Mouse (Mus musculus): ENCODE data around the gene Entpd5. TPM values are rescaled to one million over a fixed set of nuclear protein-coding genes. Genes with fewer than 3 reads are reported as not detected.
"Not testable (repeated sequence)": the region's sequence is repeated elsewhere in the genome, so short reads cannot be mapped to it uniquely, and the experiment has no call there.

Entpd5 gene
- polyA plus RNA-seq, 1 experiment from 2014 or later: 44.8 TPM

DNA sequence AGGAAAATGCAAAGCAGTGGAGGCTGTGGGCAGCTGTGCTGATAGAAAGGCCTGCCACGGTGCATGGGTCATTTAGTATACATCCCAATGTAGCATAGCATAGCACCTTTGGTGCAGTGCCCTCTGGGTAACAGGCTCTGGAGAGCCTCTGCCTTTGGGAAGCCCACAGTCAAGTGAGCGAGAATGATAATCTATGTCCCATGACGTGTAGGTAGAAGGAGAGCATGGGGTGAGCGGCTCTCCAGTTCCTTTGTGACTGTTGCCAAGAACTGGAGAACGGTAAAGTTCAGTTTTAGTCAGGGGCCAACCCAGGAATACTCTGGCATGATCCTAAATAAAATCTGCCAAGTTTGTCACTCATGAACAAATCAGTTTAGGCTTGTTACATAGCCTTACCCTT is 37.2 kb downstream of the Entpd5 start:
- WGBS: 91% methylated on average over 5 of the region's 5 CpGs
- H3K27ac ChIP-seq (replicated peaks): no peak overlapping the region
- H3K27me3 ChIP-seq (ENCODE audit: control insufficient read depth, insufficient read depth, low read length): no peaks in the 10 kb centered on the region
- no peaks in the 10 kb centered on the region for H3K9me3 ChIP-seq (ENCODE audit: control insufficient read depth, low read length)
- H3K9ac ChIP-seq (ENCODE audit: low read length): no peak overlapping the region
- peaks cover 20% of the 10 kb centered on the region for H3K36me3 ChIP-seq (ENCODE audit: control insufficient read depth, insufficient read depth, low read length)
- no peak for ATAC-seq (ENCODE audit: low FRiP score, low TSS enrichment)
- no peak for DNase-seq (ENCODE audit: low spot score)
- H3K4me3 ChIP-seq (ENCODE audit: low read depth, low read length): no peak overlapping the region
- H3K4me1 ChIP-seq (replicated peaks; ENCODE audit: control insufficient read depth, insufficient read depth): no peaks in the 10 kb centered on the region
- no peak for TF ChIP-seq EP300 (optimal IDR thresholded peaks at IDR 0.05)
- TF ChIP-seq CTCF (IDR thresholded peaks at IDR 0.05; ENCODE audit: low read depth): no peak
- no peak overlapping the region for H3K4me2 ChIP-seq (replicated peaks; ENCODE audit: low read depth)

DNA sequence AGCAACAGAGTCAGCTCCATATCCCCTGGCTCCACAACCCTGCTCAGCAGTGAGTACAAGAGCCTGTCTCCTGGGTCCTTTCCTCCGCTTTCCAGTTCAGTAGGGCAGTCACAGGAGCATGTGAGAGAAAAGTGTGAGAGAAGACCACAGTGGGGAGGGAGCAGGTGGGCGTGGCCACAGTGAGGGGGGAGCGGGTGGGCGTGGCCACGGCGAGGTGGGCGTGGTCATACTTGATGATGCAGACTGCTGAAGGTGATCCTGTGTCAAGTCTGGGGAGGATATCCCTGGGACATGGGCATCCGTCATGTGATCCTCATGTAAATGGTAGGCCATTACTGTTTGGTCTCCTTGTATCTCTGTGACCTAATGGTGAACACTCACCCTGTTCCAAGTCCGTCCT is 41.9 kb downstream of the Entpd5 start:
- no peaks in the 10 kb centered on the region for H3K4me1 ChIP-seq (replicated peaks; ENCODE audit: control insufficient read depth, insufficient read depth)
- 62% methylated on average over 9 of the region's 9 CpGs for WGBS
- ATAC-seq (ENCODE audit: low FRiP score, low TSS enrichment) (no peak), DNase-seq (ENCODE audit: low spot score) (no peak)
- TF ChIP-seq EP300 (optimal IDR thresholded peaks at IDR 0.05) (no peak), CTCF (IDR thresholded peaks at IDR 0.05; ENCODE audit: low read depth) (no peak)
- no peaks in the 10 kb centered on the region for H3K27me3 ChIP-seq (ENCODE audit: control insufficient read depth, insufficient read depth, low read length)
- H3K27ac ChIP-seq (replicated peaks): no peak overlapping the region
- H3K36me3 ChIP-seq (ENCODE audit: control insufficient read depth, insufficient read depth, low read length): peaks cover 13% of the 10 kb centered on the region; the same call in 1 of the 2 replicates
- no peak overlapping the region for H3K4me2 ChIP-seq (replicated peaks; ENCODE audit: low read depth)
- H3K4me3 ChIP-seq (ENCODE audit: low read depth, low read length): no peak overlapping the region
- H3K9ac ChIP-seq (ENCODE audit: low read length): no peak overlapping the region
- H3K9me3 ChIP-seq (ENCODE audit: control insufficient read depth, low read length): no peaks in the 10 kb centered on the region

DNA sequence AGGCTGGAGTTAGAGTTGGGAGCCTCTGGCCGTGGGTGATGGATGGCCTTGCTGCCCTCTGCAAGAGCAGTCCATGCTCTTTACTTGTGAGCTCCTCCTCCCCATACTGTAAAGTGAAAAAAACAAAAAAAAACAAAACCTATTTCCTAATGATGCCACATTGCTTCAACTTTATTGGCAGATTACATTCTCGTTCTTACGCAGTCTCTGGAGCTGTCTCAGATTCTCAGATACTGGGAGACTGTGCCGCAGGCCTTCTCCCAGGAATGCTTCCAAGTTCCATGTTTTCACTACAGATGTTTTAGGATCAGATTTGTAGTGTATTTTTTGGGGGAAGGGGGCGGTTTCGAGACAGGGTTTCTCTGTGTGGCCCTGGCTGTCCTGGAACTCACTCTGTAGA is 43.7 kb downstream of the Entpd5 start:
- TF ChIP-seq EP300 (optimal IDR thresholded peaks at IDR 0.05) (no peak), CTCF (IDR thresholded peaks at IDR 0.05; ENCODE audit: low read depth) (no peak)
- Histone ChIP-seq H3K4me2 (replicated peaks; ENCODE audit: low read depth) (no peak overlapping the region), H3K36me3 (ENCODE audit: control insufficient read depth, insufficient read depth, low read length) (peaks cover 4% of the 10 kb centered on the region; the same call in 1 of the 2 replicates), H3K9me3 (ENCODE audit: control insufficient read depth, low read length) (no peaks in the 10 kb centered on the region), H3K27me3 (ENCODE audit: control insufficient read depth, insufficient read depth, low read length) (no peaks in the 10 kb centered on the region), H3K4me1 (replicated peaks; ENCODE audit: control insufficient read depth, insufficient read depth) (no peaks in the 10 kb centered on the region), H3K9ac (ENCODE audit: low read length) (no peak overlapping the region), H3K4me3 (ENCODE audit: low read depth, low read length) (no peak overlapping the region), H3K27ac (replicated peaks) (no peak overlapping the region)
- DNase-seq (ENCODE audit: low spot score) (no peak), ATAC-seq (ENCODE audit: low FRiP score, low TSS enrichment) (no peak)
- 93% methylated on average over 6 of the region's 6 CpGs for WGBS

DNA sequence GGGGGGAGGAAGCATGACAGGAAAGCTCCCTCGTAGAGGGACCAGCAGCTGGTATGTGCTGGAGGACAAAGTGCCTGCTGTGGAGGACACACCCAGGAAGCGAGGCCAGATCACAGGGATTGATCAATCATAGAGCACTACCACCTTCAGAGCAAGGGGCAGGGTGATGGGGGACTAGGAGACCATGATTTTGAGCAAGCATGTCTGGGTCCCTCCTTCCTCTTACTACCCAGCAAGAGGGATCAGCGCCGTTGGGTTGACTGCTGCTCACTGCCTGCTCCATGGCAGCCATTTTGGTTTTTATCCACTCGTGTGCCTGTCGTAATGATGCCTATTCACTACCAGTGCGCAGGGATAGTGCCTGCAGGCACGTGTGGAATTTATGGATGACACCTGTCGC is 44.5 kb downstream of the Entpd5 start:
- WGBS: 79% methylated on average over 9 of the region's 9 CpGs
- no peak overlapping the region for H3K27ac ChIP-seq (replicated peaks)
- H3K27me3 ChIP-seq (ENCODE audit: control insufficient read depth, insufficient read depth, low read length): no peaks in the 10 kb centered on the region
- H3K4me3 ChIP-seq (ENCODE audit: low read depth, low read length): no peak overlapping the region
- H3K4me1 ChIP-seq (replicated peaks; ENCODE audit: control insufficient read depth, insufficient read depth): no peaks in the 10 kb centered on the region
- no peak for ATAC-seq (ENCODE audit: low FRiP score, low TSS enrichment)
- 0 out of 2 replicates have a peak, but pooled peaks cover 2% of the 10 kb centered on the region for H3K36me3 ChIP-seq (ENCODE audit: control insufficient read depth, insufficient read depth, low read length)
- H3K9me3 ChIP-seq (ENCODE audit: control insufficient read depth, low read length): no peaks in the 10 kb centered on the region
- no peak for DNase-seq (ENCODE audit: low spot score)
- H3K4me2 ChIP-seq (replicated peaks; ENCODE audit: low read depth): no peak overlapping the region
- no peak for TF ChIP-seq EP300 (optimal IDR thresholded peaks at IDR 0.05)
- TF ChIP-seq CTCF (IDR thresholded peaks at IDR 0.05; ENCODE audit: low read depth): no peak
- H3K9ac ChIP-seq (ENCODE audit: low read length): no peak overlapping the region

DNA sequence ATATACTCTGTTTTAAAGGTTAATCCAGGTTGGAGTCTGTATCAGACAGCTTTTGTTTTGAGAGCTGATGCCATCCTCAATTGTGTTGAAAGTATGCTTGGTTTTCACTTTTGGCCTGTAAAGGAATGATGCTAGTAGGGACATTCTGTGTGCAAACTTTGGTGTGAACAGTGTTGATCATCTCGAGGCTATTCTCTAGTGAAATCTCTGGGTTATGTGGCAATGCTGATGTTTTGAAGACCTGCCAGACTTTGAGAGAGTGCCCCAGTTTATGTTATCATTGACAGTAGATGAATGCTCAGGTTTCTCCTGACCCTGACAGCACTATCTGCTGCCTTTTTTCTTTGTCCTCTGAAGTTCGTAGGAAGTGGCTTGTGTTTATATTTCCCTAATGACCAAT is 46.0 kb downstream of the Entpd5 start:
- 32% methylated on average over 2 of the region's 2 CpGs for WGBS
- Histone ChIP-seq H3K4me3 (ENCODE audit: low read depth, low read length) (peak overlapping the region; percentile 92), H3K27ac (replicated peaks) (no peak overlapping the region), H3K4me1 (replicated peaks; ENCODE audit: control insufficient read depth, insufficient read depth) (no peaks in the 10 kb centered on the region), H3K4me2 (replicated peaks; ENCODE audit: low read depth) (peak overlapping the region; percentile 90), H3K27me3 (ENCODE audit: control insufficient read depth, insufficient read depth, low read length) (no peaks in the 10 kb centered on the region), H3K36me3 (ENCODE audit: control insufficient read depth, insufficient read depth, low read length) (no peaks in the 10 kb centered on the region), H3K9ac (ENCODE audit: low read length) (no peak overlapping the region), H3K9me3 (ENCODE audit: control insufficient read depth, low read length) (no peaks in the 10 kb centered on the region)
- TF ChIP-seq EP300 (optimal IDR thresholded peaks at IDR 0.05) (no peak), CTCF (IDR thresholded peaks at IDR 0.05; ENCODE audit: low read depth) (no peak)
- ATAC-seq (ENCODE audit: low FRiP score, low TSS enrichment): no peak
- DNase-seq (ENCODE audit: low spot score): no peak

DNA sequence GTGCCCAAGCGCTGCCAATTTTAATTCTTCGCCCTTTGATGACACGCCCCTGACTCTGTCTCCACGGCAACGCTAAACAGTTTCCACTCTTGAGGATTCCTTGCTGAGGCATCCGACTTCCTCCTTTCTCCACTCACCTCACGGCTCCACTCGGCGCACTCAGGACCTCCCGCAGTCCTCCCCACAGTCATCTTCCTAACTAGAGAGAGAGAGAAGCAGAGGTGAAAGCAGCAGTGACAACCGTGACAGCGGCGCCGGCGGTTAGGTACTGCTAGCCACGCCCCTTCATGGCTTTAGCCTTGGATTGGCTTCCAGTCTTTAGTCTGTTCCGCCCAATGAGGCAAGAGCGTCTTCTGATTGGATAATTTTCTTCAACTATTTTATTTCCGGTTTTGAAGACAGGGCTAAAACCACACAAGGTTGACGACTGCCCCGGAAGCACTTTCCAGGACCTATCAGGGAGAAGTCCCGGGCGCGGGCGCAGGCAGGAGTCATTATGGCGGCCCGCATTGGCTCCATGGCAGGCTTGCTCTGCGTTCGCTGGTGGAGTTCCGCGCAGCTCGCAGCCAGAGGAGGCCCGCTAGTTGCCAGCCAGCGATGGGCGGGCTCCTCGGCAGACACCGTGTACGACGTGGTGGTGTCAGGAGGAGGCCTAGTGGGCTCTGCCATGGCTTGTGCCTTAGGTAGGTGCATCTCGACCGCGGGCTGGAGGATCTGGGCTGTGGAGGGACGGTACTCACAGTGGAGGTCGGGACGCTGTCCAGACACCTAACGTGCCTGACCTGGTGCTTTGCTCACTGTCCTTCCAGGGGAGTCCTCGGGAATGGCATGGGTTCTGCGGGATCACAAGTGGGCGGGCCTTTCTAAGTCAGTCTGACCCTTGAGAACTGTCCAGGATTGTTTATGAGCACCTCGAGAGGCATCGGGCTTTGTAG is 47.0 kb downstream of the Entpd5 start, which contains the start of the genes Coq6 and Fam161b:
Gene Coq6 (plus strand): TSS at position 103 of the 935 bp plus-strand sequence.
Gene Fam161b (minus strand): TSS at position 279 of the 935 bp plus-strand sequence.
- Histone ChIP-seq H3K4me1 (replicated peaks; ENCODE audit: control insufficient read depth, insufficient read depth) (no peaks in the 10 kb centered on the region), H3K27ac (replicated peaks) (0 out of 2 replicates have a peak within 1 kb of the TSS, but pooled peaks have one; percentile 40), H3K4me2 (replicated peaks; ENCODE audit: low read depth) (peak within 1 kb of the TSS; percentile 90), H3K27me3 (ENCODE audit: control insufficient read depth, insufficient read depth, low read length) (no peaks in the 10 kb centered on the region), H3K9ac (ENCODE audit: low read length) (peak within 1 kb of the TSS; percentile 86), H3K36me3 (ENCODE audit: control insufficient read depth, insufficient read depth, low read length) (no peaks in the 10 kb centered on the region), H3K9me3 (ENCODE audit: control insufficient read depth, low read length) (no peaks in the 10 kb centered on the region), H3K4me3 (ENCODE audit: low read depth, low read length) (peak within 1 kb of the TSS; percentile 92)
- ATAC-seq (ENCODE audit: low FRiP score, low TSS enrichment): peak; percentile 99
- under 1% methylated on average over 51 of the region's 51 CpGs for WGBS
- no peak for TF ChIP-seq EP300 (optimal IDR thresholded peaks at IDR 0.05)
- TF ChIP-seq CTCF (IDR thresholded peaks at IDR 0.05; ENCODE audit: low read depth): no peak
- DNase-seq (ENCODE audit: low spot score): peak; percentile 94

DNA sequence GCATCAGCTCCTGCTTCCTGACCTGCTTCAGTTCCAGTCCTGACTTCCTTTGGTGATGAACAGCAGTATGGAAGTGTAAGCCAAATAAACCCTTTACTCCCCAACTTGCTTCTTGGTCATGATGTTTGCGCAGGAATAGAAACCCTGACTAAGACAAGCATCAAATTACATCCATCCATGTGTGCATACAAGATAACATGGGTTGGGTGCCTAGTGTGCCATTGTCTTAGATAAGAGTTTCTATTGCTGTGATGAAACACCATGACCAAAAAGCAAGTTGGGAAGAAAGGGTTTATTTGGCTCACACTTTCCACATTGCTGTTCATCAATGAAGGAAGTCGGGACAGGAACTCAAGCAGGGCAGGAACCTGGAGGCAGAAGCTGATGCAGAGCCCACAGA is 50.1 kb downstream of the Entpd5 start:
- not testable (repeated sequence) for H3K4me2 ChIP-seq (replicated peaks; ENCODE audit: low read depth); H3K9me3 ChIP-seq (ENCODE audit: control insufficient read depth, low read length); H3K4me1 ChIP-seq (replicated peaks; ENCODE audit: control insufficient read depth, insufficient read depth); H3K9ac ChIP-seq (ENCODE audit: low read length); H3K27me3 ChIP-seq (ENCODE audit: control insufficient read depth, insufficient read depth, low read length); H3K4me3 ChIP-seq (ENCODE audit: low read depth, low read length); ATAC-seq (ENCODE audit: low FRiP score, low TSS enrichment); DNase-seq (ENCODE audit: low spot score); H3K27ac ChIP-seq (replicated peaks); H3K36me3 ChIP-seq (ENCODE audit: control insufficient read depth, insufficient read depth, low read length)
- 68% methylated on average over 2 of the region's 2 CpGs for WGBS

All from stomach, postnatal 0 days (tissue).